Mouse (Mus musculus) kidney, postnatal 10 days (tissue): ENCODE data around the gene Ddhd1.
A peak's percentile ranks its signal among the peaks of the same experiment; 100 is the strongest.

Source experiments
- DNase-seq: peaks from one replicate; pipeline ENCODE4 v3.0.0; 2021; ENCODE audit warnings: mixed read lengths

Ddhd1 gene

DNA sequence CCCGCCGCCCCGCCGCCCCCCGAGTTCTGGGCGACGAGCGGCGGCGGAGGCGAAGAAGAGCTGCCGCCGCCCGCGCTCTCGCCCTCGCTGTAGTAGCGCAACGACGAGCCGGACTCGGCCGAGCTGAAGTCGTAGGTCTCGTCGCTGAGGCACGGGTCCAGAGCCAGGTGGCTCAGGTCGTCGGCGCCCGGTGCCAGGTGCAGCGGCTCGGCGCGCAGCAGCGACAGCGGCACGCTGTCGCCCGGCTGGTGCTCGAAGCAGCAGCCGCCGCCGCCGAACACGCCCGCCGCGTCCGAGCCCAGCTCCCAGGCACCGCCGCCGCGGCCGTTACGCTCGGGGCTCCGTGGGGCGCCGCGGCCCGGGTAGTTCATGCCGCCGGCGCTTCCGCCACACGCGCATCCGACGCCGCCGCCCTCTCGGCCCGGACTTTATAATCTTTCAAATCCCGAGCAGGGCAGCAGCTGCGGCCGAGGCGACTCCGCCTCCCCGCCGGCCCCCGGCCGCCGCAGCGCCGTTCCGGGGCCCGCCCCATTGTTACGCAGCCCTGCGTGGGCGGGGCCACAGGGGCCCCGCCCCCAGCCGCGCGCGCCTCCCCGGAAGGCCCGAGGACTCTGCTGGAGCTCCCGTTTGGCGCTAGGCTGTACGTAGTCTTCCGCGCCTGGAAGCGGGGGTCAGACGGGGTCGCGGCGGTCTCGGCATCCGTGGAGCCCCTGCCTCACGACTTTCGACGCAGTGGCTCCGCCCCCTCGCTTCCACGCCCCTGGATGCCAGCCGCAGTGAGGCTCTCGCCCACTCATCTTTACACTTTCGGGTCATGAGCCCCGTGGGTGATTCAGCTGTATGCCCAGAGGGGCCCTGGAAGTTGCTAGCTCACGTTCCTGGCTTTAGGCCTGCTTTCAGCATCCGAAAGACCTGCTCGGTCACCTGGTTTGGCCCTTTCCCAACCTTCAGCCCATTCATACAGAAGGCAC is at the start of gene Ddhd1:
Gene Ddhd1, minus strand, starts transcription at position 503 of the 971 bp plus-strand sequence.
- DNase-seq = peak; percentile 93

DNA sequence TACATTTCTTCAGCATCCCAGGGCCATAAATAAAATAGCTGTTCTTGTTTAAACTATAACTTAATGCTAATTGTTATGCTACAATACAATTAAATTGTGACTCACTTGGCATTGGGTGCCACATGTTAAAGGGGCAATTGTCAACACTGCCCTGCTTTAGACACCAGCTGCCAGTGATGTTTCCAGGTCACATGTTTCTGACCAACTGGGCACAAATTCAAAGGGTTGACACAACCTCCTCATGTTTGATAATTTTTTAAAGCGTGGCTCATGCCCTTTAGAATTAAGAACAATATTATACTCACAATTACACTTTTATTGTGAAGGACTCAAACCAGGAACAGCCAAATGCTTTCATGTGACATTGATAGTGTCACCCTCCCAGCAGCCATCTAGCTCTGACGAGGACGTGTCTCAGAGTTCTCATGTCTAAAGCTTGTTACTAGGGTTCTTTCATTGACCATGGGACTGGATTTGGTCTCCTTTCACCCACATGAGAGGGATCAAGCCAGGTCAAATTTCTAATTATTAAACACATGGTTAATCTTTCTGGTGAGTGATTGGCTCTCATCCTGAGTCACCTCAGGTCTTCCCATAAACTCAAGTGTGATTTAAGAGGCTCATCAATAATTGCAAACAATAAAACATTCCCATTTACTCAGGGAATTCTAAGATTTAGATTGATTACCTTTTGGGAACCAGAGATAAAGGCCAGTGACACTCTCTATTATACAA is 49.4 kb upstream of the Ddhd1 start:
- DNase-seq = no peak

DNA sequence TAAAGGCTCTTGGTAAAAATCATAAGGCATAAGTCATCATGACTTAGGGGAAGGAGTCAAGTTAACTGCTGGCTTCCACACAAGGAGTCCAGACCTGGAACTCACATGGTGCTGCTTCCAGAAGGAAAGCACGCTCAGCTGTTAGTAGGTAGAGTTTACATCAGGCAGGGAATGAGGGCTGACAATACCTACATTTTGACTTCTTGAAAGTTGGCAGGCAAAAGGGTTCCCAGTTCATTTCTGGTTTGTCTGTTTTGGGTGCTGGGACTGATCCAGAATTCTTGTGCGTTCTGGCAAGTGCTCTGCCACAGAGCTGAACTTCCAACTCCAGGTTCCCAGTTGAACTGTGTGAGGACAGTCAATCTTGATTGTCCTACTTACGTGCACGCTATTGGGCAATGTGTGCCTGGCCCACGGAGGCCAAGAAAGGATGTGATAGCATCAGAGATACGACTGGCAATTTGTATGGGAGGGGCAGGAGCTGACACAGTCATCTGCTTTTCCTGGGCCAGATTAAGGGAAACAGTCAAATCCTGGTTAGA is 42.2 kb upstream of the Ddhd1 start:
- no peak for DNase-seq

DNA sequence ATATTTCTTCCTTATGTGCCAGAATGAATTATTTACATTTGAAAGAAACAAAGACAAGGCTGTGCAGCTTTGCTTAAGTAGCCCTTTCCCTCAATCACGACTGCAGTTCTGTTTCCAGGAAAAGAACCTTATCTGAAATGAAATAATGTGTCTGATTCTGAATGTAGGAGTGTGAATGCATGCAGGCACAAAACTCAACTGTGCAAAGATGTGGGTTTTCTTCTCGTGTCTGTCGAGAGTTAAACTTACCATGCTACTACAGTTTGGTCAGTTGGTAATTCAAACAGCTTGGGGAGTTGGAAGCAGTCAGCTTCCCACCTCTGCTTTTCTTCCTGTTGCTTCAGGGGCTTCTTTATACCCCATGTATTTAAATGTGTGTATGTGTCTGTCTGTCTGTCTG is 40.9 kb upstream of the Ddhd1 start:
- no peak for DNase-seq

DNA sequence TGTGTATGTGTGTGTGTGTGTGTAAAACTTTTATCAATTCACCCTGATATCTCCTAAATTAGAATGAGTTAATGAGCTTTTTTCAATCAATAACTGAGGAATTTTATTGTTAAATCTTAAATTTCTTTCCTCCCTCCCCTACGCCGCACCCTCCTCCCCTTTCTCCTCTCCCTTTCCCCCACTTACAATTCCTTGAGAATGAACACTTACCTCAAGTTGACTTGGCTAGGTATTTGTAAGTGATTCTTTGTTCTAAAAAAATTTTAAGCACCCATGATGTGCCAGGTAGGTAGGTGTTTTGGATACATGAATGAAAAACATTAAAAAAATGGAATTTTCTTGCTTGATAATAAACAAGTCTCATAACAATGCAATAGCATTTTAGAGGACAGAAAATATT is 38.2 kb upstream of the Ddhd1 start:
- DNase-seq = no peak

DNA sequence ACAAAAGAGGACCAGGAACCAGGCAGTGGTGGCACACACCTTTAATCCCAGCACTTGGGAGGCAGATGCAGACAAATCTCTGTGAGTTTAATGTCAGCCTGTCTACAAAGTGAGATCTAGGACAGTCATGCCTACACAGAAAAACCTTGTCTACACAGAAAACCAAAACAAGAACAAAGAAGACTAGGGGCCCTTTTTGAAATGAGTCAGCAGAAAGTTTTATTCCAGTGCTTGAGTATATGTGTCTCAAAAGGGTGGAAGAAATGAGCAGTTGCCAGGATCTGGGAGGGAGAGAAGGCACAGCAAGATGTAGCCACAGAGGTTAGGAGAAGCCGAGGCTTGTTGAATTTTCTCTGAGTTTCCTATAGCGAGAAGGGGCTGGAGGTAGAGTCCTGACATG is 35.9 kb upstream of the Ddhd1 start:
- DNase-seq = no peak

DNA sequence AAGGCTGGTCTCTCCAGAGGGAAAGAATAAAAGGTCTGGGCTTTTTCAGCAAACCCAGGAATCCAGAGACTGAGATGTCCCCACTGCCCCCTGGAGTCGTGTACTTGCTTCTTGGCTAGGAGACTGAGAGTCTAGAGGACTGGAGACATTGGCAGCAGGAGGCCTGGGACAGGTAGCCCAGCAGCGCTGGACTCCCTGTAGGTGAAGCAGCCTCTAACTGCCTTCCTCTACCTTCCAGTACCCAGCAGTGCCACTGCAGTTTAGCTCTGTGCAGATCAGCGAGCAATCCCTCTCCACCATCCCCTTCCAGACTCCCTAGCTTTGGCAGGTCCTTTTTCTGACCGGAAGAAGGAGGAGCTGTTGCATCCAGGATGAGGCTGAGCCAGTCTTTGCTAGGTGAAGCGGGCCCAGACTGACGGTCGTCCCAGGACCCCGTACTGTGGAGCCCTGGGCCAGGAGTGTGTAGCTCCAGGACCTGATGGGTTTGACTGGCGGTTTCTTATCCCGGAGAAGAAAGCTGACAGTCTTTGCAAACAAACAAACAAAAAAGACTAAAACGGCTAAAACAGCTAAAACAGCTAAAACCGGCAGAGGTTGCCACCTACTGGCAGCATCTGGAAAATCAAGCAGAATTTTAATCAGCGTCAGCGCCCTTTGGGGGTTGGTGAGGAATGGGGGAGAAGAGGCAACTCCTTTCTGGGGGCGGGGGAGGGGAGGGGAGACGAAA is 32.7 kb upstream of the Ddhd1 start:
- DNase-seq = peak; percentile 65

DNA sequence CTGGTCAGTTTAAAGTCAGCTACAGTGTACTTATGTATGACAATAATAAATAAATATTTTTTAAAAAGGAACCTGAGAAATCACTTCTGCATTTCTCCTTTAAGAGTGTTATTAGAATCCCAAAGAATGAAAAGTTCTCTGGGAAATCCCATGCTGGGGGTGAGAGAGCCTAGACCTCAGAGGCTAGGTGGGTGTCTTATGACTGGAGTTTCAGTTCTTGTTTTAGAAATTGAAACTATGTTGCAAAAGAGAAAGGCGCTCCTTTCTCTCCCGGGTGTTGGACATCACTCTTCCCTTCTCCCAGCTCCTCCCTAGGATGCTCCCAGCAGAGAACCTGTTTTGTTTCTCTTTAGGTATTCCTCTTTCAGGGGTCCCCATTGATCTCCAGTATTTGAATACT is 27.4 kb upstream of the Ddhd1 start:
- DNase-seq = no peak

DNA sequence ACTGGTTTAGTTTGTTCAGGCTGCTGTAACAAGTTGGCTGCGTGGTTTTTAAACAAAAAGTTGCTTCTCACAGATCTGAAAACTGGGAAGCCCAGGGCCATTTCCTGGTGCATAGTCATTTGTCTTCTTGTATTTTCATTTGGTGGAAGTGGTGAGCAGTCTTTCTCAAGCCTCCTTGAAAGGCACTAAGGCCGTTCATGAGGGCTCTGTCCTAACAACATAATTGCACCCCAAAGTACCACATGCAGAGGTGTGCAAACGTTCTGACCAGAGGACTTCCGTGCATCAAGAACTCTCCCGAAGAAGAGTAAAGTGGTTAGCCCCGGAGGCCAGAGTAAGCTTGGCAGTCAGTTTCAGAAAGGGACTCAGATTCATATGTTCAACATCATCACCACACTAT is 18.8 kb upstream of the Ddhd1 start:
- DNase-seq = no peak

DNA sequence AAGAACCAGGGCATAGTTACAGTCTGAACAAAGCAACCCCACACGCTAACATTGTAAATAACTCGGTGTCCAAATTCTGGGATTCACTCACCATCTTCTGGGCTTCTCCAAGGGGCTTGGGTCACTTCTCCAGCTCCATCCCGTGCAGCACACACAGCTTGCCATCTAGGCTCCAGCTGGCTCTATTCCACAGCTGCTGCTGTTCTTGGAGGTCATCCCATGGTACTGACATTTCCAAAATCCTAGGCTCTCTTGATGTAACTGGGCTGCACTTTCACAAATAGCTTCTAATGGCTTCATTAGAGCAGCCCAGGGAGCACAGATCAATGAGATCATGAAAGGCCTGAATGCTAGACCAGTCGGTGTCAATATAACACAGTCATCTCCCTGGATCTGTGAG is 10.4 kb upstream of the Ddhd1 start:
- DNase-seq = no peak

DNA sequence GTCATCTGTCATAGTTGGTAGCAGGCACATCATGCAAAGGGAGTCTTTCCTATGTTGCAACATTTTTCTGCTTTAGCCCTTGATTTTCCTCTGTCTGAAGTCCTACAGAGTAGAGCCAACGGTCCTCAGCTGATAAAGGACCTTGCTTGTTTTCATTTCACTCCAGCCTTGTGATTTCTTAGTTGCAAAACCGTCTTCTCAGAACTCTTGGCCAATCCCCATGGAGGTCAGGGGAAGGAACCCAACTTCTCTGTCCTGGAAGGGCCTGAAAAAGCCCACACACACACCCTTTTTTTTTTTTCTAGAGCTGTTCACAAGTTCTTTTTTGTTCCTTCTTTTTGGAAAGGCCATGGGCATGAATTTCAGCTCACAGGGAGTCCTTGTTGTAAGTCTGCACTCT is 9.3 kb upstream of the Ddhd1 start:
- DNase-seq = no peak

DNA sequence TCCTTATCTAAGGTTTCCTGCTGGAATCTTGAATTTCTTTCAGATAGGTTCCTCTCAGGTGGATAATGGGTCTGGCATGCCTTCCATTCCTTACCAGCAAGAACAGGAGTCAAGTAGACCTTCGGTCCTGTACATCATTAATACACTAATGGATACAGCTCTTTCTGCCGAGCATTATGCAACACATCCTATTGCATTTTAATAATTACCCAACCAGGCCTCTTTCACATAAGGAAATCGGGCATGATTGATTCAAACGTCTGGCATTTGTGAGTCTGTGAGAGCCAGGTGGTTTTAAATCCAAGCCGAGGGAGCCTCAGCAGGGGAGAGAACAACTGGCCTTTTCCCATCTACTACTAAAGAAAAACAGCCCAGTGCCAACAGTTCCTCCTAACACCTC is 3.6 kb upstream of the Ddhd1 start:
- DNase-seq = no peak

DNA sequence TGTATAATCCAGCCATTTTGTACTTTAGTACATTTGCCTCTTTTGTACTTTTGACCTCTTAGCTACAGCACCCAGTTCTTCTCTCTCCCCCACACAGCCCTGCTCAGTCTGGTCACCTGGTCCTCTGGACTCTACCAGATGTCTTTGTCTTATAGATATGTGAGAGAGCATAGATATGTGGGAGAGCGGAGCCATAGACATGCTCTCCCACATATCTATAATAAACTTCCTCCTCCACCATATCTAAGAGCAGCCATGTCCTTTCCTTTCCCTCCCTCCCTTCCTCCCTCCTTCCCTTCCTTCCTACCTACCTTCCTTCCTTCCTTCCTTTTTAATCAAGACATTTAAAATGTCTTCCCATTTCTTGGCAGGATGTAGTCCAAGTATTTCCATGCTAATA is 2.4 kb upstream of the Ddhd1 start:
- DNase-seq = no peak

DNA sequence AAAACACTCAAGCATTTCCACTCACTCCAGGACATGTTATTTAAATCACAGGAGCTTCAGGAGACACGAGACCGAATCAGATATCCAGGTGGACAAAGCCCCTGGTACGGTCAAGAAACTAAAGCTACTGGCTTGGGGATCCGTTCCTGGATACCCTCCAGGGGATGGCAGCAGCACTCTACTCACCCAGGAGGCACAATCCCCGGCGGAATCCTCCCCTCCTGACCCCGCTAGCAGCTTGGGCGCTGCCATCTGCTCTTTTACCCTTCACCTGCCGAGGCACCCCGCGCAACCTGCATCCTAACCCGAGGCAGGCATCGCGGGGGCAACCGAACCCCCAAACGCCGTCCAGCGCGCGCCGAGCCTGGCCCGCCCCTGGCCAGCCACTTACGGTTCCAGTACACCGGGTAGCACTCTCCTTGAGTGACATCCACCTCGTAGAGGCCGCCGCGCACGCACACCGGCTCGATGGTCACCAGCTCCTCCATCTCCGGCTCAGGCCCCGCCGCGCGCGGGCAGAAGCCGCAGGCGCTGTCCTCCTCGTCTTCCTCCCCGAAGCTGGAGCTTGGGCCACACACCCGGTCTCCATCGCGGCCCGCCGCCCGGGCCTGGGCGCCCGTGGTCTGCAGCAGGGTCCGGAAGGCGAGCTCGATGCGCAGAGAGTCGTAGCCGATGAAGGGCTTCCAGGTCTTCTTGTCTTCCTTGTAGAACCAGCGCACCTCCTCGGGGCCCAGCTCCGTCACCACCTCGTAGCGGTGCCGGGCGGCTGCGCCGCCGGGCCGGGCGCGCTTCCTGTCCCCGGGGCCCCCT is 907 bp downstream of the Ddhd1 start:
- peak; percentile 68 for DNase-seq

DNA sequence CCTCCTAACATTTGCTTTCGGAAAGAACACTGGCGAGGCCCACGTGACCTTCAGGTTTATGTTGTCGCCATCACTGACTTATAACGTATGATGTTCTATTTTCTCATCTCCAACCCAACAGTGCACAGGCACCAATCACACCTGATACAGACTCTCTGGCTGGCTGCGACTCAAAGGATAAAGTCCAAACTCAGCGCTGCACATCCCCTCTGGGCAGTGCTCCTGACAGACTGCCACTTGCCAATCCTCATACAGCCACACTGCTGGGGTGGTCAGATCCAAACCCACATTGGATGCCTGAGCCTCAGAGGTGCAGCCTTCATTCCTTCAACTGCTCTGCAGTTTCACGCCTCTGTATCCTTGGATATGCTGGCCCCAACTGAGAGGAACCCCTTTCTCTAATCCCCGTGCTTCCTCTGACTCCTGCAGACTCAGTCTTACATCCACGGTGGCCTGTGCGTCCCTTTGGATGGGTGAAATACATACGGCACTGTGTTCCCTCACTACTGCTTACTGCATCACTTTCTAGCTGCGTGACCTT is 3.0 kb downstream of the Ddhd1 start:
- DNase-seq = peak; percentile 33

DNA sequence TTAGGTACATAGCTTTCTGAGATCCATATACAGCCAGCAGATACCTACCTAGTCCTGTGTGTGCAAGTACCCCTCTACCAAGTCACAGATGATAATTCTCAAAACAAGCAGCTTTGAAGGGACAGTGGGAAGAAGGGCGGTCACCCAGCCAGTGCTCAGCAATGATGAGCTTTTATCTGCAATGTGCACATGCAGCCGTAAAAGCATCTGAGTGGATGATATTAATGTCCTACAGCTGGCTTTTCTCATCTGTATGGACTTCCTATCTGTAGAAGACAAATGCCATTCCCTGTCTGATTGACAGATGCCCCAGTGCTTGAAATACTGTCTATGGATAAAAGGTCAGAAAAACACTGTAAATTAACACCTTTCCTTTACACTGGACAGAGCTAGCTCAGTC is 4.2 kb downstream of the Ddhd1 start:
- DNase-seq = no peak

DNA sequence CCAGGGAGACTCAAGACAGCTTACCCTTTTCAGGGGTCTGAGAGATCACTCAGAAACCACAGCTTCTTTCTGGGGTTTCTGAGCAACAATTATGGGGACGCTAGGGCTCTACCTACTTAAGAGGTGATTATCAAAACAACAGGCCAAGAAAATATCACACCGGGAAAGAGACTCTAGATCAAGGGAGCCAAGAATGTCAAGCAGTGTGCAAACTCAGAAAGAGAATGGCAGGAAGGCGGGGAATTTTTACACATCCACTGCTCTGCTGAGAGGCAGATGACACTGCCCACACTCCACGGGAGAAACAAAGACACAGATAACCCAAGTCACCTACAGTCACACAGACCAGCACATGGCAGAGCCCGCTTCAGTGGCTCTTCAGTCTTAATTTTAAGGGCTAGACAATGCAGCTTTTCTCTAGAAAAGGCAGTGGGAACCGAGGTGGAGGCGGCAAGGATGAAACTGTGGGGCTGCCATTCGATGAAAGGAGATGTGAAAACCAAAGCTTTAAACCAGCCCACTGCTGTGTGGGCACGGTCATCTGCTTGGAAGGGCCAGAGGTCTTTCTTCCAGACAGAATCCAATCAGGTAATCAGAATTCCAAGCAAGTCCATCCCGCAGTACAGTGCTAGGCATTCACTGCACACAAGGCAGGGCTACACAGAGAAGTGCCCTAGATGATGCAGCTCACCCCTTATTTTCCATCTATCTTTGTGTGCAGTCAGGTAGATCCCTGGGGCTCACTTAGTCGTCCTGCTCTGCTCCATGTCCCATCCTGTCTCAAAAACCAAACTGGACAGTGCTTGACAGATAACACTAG is 8.7 kb downstream of the Ddhd1 start:
- DNase-seq = no peak

DNA sequence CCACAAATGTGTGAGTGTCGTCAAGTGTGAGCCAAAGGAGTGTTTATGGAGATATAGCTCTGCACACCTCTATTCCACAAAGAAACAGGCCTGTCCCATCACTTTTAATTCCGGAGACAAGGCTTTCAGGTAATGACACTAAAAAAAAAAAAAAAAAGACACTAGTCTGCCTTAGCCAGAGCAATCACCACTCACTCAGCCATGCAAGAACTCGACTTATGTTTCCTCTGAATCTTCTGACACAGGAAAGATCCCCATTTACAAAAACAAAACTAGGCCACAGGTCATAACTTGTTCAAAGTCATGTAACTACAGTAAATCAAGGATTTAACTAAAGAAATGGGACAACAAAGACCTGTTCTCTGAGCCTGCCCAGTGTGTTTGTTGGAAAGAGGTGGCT is 9.8 kb downstream of the Ddhd1 start:
- DNase-seq = no peak

DNA sequence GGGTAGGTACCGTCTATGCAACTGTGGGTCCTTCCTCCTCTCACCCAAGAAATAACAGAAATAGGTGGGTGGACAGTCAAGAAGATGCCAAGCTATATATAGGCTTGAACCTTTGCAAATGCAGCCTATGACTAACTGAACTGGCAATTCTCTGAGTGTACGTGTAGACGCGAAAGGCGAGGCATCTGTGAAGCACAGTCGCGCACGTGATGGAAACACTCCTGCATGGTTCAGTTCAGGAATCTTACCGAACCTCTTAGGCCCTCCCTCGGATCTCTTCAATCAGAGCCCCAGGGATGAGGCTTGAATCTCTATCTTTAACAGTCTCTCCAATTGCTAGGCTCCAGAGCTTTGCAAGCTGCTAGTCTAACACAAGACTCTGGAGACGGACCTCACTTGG is 10.3 kb downstream of the Ddhd1 start:
- no peak for DNase-seq

DNA sequence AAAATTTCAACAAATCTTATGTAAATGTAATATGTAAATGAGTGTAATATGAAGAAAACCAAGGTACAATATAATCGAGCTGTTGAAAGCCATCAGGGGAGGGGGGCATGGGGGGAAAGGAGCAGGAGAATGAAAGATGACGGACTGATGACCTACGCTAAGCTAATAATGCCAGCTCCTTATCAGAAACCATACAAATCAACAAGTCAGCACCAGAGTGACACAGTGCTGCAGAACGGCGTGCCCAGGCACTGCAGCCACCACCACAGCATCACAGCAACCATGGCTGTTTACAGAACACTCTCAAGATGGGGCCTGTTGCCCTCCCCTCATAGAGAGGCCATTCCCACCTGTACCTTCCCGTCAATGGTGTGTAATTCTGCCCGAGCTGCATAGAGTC is 10.8 kb downstream of the Ddhd1 start:
- no peak for DNase-seq

DNA sequence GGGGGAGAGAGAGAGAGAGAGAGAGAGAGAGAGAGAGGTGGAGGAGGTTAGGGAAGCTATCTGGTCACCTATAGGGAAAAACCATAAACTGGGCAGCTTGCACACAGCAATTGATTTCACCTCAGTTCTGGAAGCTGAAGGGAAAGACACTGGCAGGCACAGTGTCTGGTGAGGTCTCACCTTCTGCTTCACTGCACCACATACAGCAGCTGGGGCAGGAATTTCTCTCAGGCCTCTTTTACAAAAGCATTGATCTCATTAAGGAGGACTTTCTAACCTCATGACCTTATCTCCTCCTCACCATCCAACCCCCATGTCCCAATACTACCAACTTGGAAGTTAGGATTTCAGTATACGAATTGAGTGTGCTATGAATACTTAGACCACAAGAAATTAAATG is 13.2 kb downstream of the Ddhd1 start:
- DNase-seq = no peak
